Mouse (Mus musculus) forebrain, embryonic 11.5 days (tissue): Measurements from ENCODE around the gene Plppr1. TPM values are rescaled to one million over a fixed set of nuclear protein-coding genes. Genes with fewer than 3 reads are reported as not detected.

Experiments used
- ATAC-seq: fragments of 200-750 bp; cut with Nextera tagmentation; replicated peaks from 2 replicates; pipeline ENCODE4 v1.8.0; 2017; ENCODE audit warnings: moderate TSS enrichment; ENCODE audit not compliant: low FRiP score
- DNase-seq: peaks from one replicate; pipeline ENCODE4 v3.0.0-alpha.2; 2017; ENCODE audit warnings: low spot score
- H3K27ac ChIP-seq: fragments of 300-500 bp; sonication (generic); 2 replicates; pipeline ENCODE4 v1.5.1; 2014; ENCODE audit warnings: low read depth, low read length
- H3K27me3 ChIP-seq: fragments of 300-500 bp; sonication (generic); 2 replicates; pipeline ENCODE4 v1.6.1; 2014; ENCODE audit warnings: mild to moderate bottlenecking, low read length, mixed read lengths; ENCODE audit not compliant: control insufficient read depth, insufficient read depth
- H3K36me3 ChIP-seq: fragments of 300-500 bp; sonication (generic); 2 replicates; pipeline ENCODE4 v1.6.1; 2014; ENCODE audit warnings: mild to moderate bottlenecking, low read length, moderate library complexity, mixed read lengths; ENCODE audit not compliant: control insufficient read depth, insufficient read depth
- H3K4me1 ChIP-seq: fragments of 300-500 bp; sonication (generic); replicated peaks from 2 replicates; pipeline ENCODE4 v1.6.1; 2014; ENCODE audit warnings: low read length, mixed read lengths; ENCODE audit not compliant: control insufficient read depth, insufficient read depth
- H3K4me2 ChIP-seq: fragments of 300-500 bp; sonication (generic); 2 replicates; pipeline ENCODE4 v1.6.1; 2014; ENCODE audit warnings: low read depth, mild to moderate bottlenecking, low read length, moderate library complexity, mixed read lengths; ENCODE audit not compliant: severe bottlenecking
- H3K4me3 ChIP-seq: fragments of 300-500 bp; sonication (generic); 2 replicates; pipeline ENCODE4 v1.5.1; 2014; ENCODE audit warnings: low read depth, low read length
- H3K9ac ChIP-seq: fragments of 300-500 bp; sonication (generic); 2 replicates; pipeline ENCODE4 v1.6.1; 2014; ENCODE audit warnings: low read length
- H3K9me3 ChIP-seq: fragments of 300-500 bp; sonication (generic); 2 replicates; pipeline ENCODE4 v1.6.1; 2016; ENCODE audit warnings: low read length, mixed read lengths; ENCODE audit not compliant: control insufficient read depth
- WGBS: fragments of 180-500 bp; shearing (Covaris S2); extraction: QIAGEN DNeasy Blood & Tissue Kit; methylation state at CpG from one replicate; pipeline ENCODE4 v1.1.7; 2014; 5-methylcytosine and 5-hydroxymethylcytosine counted together
- polyA plus RNA-seq: library from polyadenylated mRNA; unstranded; fragments of >200 nt; fragmentation: Nextera tagmentation; extraction: Ambion mirVana; gene quantifications from 2 replicates; pipeline ENCODE4 v1.2.1, GENCODE M21; 2014

Gene Plppr1
- 9.3 and 10.1 TPM in 2 replicates for polyA plus RNA-seq

DNA sequence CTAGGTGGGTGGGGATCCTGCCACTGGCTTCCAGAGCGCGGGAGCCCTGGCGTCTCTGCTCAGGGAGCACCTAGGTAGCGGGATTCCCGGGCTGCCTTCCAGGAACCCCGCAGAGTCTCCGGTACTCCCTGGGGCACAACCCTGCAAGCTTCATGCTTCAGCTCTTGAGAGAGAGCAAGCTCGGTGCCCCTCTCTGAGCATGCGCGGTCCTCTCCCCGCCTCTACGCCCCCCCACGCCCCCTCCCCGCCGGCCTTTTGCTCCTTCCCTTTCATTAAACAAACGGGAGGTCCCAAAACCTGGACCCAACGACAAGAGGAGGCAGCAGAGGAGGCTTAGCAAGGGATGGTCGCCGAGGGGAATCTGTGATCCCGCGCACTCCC, at the start of gene Plppr1:
Plppr1 (plus strand) TSS at position 253 of the 381 bp plus-strand sequence.
- Histone ChIP-seq H3K27ac (no peak within 1 kb of the TSS), H3K9me3 (no peaks in the 10 kb centered on the region), H3K4me3 (peak within 1 kb of the TSS; percentile 61), H3K36me3 (no peaks in the 10 kb centered on the region), H3K9ac (peak within 1 kb of the TSS; percentile 67), H3K4me2 (peak within 1 kb of the TSS; percentile 85), H3K27me3 (no peaks in the 10 kb centered on the region; the same call in 1 of the 2 replicates), H3K4me1 (peaks cover 4% of the 10 kb centered on the region; the same call in 1 of the 2 replicates)
- DNase-seq (peak; percentile 89), ATAC-seq (peak; percentile 84)
- WGBS, result under 1% methylated on average over 20 of the region's 21 CpGs

DNA sequence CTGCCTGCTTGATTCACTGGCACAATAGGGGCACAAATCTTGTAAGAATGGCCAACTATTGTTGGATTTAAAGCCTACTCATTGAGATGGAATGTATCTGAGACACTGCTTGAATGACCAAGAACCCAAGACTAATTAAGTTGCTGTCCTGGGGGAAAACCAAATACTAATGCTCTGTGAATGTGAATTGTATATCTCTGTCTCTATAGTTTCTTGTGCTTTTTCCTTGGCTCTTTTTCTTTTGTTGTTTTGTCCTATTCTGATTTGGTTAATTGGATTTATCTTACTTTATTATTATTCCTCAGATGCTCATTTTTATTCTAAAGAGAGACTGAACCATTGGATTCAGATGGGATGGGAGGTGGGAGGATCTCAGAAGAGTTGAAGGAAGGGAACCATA, 42.4 kb upstream of the Plppr1 start:
- no peaks in the 10 kb centered on the region for H3K36me3 ChIP-seq
- no peak overlapping the region for H3K4me3 ChIP-seq
- H3K4me1 ChIP-seq, result no peaks in the 10 kb centered on the region
- H3K27me3 ChIP-seq, result no peaks in the 10 kb centered on the region
- H3K9me3 ChIP-seq, result no peaks in the 10 kb centered on the region
- no peak overlapping the region for H3K9ac ChIP-seq
- ATAC-seq (no peak), DNase-seq (no peak)
- no peak overlapping the region for H3K4me2 ChIP-seq
- H3K27ac ChIP-seq, result no peak overlapping the region

DNA sequence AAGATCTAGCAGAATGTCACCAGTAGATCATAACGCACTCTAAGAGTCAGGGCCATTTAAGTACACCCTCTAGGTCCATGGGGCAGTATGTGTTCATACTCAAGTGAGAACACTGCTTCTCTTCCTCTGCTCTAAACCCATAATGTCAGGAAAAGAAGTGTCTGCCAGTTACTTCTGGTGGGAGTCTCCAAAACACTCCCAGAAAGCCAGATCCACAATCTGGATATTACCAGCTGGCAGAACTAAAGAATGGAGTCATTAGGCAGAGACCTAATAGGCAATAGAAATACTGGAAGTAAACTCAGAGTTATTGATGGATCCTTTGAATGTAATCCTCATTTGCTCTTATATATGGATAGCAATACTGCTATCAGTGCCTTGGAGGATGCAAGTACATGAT, 35.9 kb upstream of the Plppr1 start:
- Histone ChIP-seq H3K36me3 (no peaks in the 10 kb centered on the region), H3K9me3 (no peaks in the 10 kb centered on the region), H3K4me1 (no peaks in the 10 kb centered on the region), H3K4me3 (no peak overlapping the region), H3K27me3 (no peaks in the 10 kb centered on the region), H3K9ac (no peak overlapping the region), H3K4me2 (no peak overlapping the region), H3K27ac (no peak overlapping the region)
- WGBS, result 81% methylated on average over 1 of the region's 1 CpGs
- no peak for ATAC-seq
- DNase-seq, result no peak

DNA sequence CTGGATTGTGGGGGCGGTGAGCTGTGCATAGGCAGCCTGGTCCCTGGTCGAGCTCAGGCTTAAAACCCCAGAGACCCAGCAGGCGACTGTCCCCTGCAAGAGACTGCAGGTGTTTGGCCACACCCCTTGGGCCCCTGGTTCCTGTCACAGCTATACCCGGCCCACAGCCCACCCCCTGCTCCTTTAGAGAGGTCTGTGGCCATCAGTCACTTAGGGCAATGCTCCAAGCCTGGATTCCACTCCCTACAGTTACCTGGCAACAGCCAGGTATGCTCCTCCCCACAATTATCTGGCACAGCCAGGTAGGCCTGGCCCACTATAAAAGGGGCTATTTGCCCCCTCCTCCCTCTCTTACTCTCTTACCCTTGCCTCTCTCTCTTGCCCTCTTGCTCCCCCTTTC, 20.8 kb upstream of the Plppr1 start:
- WGBS, result 55% methylated on average over 4 of the region's 4 CpGs
- ATAC-seq, result no peak
- H3K27me3 ChIP-seq, result no peaks in the 10 kb centered on the region

GRCm38 (mm10) chr4:49039854-49040253, 19.2 kb upstream of the Plppr1 start:
- Histone ChIP-seq H3K9ac (no peak overlapping the region), H3K27ac (no peak overlapping the region), H3K4me3 (no peak overlapping the region), H3K9me3 (no peaks in the 10 kb centered on the region), H3K27me3 (no peaks in the 10 kb centered on the region), H3K4me1 (no peaks in the 10 kb centered on the region), H3K36me3 (no peaks in the 10 kb centered on the region), H3K4me2 (no peak overlapping the region)
- DNase-seq, result no peak
- no peak for ATAC-seq
- 75% methylated on average over 3 of the region's 3 CpGs for WGBS

More for the DNA sequence above, 20.8 kb upstream of the Plppr1 start:
- DNase-seq, result no peak
- H3K4me3 ChIP-seq, result no peak overlapping the region
- H3K4me1 ChIP-seq, result no peaks in the 10 kb centered on the region
- no peaks in the 10 kb centered on the region for H3K36me3 ChIP-seq
- H3K4me2 ChIP-seq, result no peak overlapping the region
- H3K9ac ChIP-seq, result no peak overlapping the region
- H3K9me3 ChIP-seq, result no peaks in the 10 kb centered on the region
- no peak overlapping the region for H3K27ac ChIP-seq

- Histone ChIP-seq H3K4me3 (no peak overlapping the region), H3K27me3 (no peaks in the 10 kb centered on the region), H3K27ac (no peak overlapping the region), H3K9me3 (no peaks in the 10 kb centered on the region), H3K36me3 (no peaks in the 10 kb centered on the region), H3K4me1 (no peaks in the 10 kb centered on the region), H3K4me2 (no peak overlapping the region), H3K9ac (no peak overlapping the region)
- DNase-seq (no peak), ATAC-seq (no peak)
- WGBS, result 94% methylated on average over 1 of the region's 1 CpGs
These were observed 17.4 kb upstream of the Plppr1 start for GRCm38 (mm10) chr4:49041655-49042054.

- 80% methylated on average over 1 of the region's 1 CpGs for WGBS
- H3K4me1 ChIP-seq, result no peaks in the 10 kb centered on the region
- H3K9ac ChIP-seq, result no peak overlapping the region
- no peak overlapping the region for H3K27ac ChIP-seq
- DNase-seq (no peak), ATAC-seq (no peak)
- no peaks in the 10 kb centered on the region for H3K9me3 ChIP-seq
- H3K36me3 ChIP-seq, result no peaks in the 10 kb centered on the region
- H3K4me3 ChIP-seq, result no peak overlapping the region
- H3K27me3 ChIP-seq, result no peaks in the 10 kb centered on the region
- no peak overlapping the region for H3K4me2 ChIP-seq
These were observed 8.4 kb upstream of the Plppr1 start for GRCm38 (mm10) chr4:49050628-49051027.

DNA sequence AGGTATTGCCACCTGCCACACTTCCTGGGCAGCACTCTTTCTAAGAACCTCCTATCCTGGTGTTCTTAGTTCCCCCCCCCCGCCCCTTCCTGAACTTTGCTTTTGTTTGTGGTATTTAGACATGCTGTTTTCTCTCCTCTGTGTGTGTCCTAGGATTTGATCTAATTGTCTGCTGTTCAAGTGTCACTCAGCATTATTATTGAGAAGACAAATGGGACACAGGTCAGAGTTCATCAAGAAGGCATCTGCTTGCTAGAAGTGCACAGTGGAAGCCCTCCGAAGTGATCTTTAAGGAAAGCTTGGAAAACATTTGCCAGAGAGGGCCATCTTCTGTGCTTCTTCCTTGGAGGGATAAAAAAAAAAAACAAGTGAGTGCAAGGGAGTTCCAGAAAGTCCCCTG, 1.2 kb upstream of the Plppr1 start:
- WGBS, result 7% methylated on average over 2 of the region's 2 CpGs
- ATAC-seq (no peak), DNase-seq (no peak)
- Histone ChIP-seq H3K27me3 (no peaks in the 10 kb centered on the region; the same call in 1 of the 2 replicates), H3K9ac (no peak overlapping the region), H3K4me3 (no peak overlapping the region), H3K36me3 (no peaks in the 10 kb centered on the region), H3K4me2 (0 out of 2 replicates have a peak overlapping the region, but pooled peaks have one; percentile 85), H3K4me1 (peaks cover 4% of the 10 kb centered on the region; the same call in 1 of the 2 replicates), H3K27ac (no peak overlapping the region), H3K9me3 (no peaks in the 10 kb centered on the region)

DNA sequence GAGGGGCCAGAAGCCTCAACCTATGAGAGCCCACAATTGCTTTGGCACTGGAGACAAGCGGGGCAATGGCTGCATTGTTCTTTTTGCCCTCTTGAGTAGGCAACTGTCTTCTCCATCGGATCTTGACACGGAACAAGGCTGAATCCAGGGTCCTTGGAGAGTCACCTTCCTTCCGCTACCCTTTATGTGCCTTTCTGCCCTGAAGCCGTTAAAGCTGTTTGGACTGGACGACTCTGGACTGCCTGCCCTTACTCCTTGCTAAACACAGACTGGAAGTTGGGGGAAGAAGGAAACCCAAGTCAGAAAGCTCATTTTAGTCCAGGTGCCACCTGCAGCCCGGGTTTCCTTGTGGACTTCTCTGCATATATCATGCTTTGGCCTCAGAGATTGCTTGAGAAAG, 516 bp upstream of the Plppr1 start:
- ATAC-seq (peak; percentile 31; the same call in 1 of the 2 replicates), DNase-seq (no peak)
- peaks cover 4% of the 10 kb centered on the region; the same call in 1 of the 2 replicates for H3K4me1 ChIP-seq
- H3K4me3 ChIP-seq, result peak overlapping the region; percentile 61
- peak overlapping the region; percentile 67 for H3K9ac ChIP-seq
- no peak overlapping the region for H3K27ac ChIP-seq
- no peaks in the 10 kb centered on the region for H3K36me3 ChIP-seq
- peak overlapping the region; percentile 85 for H3K4me2 ChIP-seq
- H3K9me3 ChIP-seq, result no peaks in the 10 kb centered on the region
- WGBS, result 3% methylated on average over 7 of the region's 7 CpGs
- H3K27me3 ChIP-seq, result no peaks in the 10 kb centered on the region; the same call in 1 of the 2 replicates
